Mouse (Mus musculus) forelimb bud, embryonic 11.5 days (tissue): ENCODE data around the gene Pax5.
"Not testable (repeated sequence)": the region's sequence is repeated elsewhere in the genome, so short reads cannot be mapped to it uniquely, and the experiment has no call there.

Experiments
- DNase-seq: peaks from one replicate; pipeline ENCODE4 v3.0.0-alpha.2; 2012; ENCODE audit warnings: low read depth, low spot score

The Pax5 gene

DNA sequence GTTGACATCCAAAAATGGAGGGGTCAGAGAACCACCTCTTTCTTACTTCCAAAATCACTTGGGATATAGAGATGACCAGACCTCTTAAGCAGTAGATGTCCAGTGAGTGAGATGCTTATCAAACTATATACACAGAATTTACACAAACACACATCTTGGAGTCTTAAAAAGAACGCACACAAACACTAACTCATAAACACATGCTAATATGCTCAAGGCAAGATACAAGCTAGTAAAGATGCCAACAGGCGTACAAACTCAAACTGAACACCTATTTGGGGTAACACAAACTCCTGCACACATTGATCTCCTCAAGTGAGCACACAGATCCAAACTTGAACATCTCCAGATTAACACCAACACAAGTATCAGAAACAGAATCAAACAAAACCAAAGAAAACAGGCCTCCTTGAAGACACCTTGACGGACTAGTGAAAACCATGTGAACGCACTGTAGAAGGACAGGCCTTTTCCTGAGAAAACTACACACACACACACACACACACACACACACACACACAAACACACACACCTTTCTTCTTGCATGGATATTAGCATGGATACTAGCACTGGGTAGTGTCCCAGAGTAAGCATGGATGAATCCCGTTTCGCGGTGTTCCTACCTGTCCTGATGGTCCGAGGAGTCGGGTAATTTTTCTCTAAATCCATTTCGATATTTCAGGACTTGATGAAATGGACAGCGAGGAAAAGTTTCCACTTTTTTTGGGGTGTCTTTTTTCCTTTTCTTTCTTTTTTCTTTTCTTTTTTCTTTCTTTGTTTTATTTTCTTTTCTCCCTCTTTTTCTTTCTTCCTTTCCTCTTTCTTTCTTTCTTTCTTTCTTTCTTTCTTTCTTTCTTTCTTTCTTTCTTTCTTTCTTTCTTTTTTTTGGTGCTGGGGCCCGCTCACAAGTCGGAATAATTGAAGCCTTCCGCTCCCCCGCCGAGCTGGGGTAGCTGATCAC lies at the start of gene Pax5:
Gene Pax5 (minus strand): TSS at position 748 of the 961 bp plus-strand sequence.
- no peak for DNase-seq

DNA sequence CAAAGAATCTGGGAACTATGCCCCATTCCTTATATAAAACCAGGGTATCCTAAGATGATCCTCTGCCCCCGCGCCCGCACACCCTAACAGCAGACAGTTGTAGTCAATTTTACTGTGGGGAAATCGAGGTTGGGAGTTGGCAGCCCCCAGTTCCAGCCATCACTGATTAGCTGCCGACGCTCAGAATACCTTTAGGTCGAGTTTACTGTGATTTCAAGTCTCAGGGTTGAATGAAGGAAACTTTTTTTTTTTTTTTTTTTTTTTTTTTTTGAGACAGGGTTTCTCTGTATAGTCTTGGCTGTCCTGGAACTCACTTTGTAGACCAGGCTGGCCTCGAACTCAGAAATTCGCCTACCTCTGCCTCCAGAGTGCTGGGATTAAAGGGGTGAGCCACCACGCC lies 46.8 kb upstream of the Pax5 start:
- DNase-seq = not testable (repeated sequence)

DNA sequence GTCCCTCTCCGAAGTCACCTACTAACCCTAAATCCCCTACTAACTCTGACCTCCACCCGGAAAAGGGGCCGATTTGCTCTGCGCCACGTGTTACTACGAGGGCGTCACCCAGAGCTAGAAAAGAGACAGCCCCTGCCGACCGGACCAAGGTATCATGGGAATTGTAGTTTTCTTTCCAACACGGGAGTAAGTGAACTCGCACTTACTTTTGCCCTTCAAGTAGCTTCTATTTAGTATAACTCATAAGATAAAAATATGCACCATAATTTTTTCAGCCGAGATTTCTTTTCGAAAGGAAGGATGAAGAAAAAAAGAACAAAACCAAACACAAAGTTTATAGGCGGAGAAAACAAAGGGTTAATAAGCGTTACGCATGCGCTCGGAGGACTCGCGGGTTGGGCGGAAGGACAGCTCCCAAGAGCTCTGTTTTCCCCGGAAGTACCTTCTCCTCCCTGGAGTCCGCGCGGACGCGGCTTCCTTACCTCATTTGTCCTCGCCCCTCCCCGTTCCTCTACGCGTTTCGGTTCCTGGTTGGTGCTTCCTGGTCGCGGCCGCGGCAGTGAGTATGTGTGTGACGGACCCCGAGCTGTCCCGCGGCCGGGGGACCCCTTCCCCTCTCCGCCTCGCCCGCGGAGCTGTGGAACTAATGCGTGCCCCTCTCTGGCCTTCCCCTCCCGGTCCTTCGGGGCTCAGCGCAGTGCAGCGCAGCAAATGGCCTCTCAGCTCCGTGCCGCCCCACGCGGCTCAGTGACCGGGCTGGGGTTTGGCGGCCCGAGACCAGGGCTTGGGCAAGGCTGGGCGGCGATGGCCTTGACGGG lies 46.1 kb upstream of the Pax5 start:
- DNase-seq = peak; percentile 95

DNA sequence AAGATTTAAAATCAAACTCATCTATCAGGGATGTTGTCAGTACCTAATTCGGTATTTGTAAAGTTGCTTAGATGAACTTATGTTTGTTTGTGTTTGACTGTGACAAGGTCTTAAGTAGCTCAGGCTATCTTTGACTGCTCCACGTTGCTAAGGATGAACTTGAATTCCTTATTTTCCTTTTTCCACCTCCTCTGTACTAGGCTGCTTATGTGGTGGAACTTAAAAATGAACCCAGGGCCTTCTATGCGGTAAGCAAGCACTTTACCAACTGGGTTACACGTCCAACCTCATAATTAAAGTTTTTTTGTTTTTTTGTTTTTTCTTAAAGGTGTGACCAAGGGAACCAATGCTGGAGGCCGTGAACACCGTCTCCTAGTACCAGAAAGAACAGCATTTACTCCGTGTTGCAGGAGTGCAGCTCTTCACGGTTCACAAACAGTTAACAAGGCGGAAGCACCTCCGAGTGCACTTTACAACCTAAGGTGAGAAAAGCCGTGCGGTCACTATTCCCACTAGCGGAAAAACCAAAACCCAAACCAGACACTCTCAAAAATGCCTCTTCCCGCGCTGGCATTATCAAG lies 45.4 kb upstream of the Pax5 start, which contains the start of gene Zcchc7:
Gene Zcchc7 (plus strand): TSS at position 325 of the 581 bp plus-strand sequence.
- DNase-seq = no peak

DNA sequence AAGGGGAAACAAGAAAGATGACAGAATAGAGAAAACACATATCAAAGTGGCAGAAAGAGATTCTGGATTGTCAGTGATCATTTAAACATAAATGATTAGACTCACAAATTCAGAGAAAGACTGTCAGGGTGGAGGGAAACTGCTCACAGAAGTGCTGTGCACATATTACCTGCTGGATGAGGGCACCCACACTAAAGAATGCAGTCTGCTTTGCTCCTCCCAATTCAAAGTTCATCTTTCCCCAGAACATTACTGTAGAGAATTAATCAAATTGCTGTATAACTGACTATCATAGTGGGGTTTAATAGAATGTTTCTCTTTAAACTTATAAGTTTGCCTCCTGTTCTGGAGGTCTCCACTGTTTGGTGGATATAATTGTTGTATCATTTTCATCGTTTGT lies 30.2 kb upstream of the Pax5 start:
- DNase-seq = no peak

DNA sequence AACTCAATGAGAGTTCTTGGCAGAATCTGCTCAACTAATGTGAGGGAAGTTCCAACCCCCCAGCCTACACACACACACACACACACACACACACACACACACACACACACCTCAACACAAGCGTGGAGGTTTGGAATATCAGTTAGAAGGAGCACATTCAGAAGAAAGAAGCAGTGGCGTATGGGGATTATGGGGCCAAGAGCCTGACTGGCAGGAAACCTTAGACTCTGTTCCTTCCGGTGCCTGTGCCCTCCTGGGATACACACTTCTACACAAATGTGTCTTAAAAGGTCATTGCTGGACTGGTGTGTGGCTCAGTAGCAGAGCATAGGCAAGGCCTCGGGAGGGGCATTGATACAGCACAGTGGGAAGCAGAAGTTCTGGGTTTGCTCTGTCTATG lies 10.9 kb upstream of the Pax5 start:
- no peak for DNase-seq

DNA sequence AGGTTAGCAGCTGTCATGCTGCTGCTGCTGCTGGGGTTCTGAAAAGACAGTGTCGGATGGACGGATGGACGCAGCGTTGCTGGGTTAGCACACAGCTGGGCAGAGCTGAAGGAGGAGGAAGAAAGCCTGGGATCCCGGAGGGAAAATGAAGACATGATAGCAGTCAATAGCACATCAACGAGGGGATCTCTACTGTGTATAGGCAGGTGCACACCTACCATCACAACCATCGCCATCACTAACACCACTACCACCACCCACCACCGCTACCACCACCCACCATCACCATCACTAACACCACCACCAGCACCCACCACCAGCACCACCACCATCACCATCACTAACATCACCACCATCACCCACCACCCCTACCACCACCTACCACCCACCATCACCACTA lies 9.8 kb upstream of the Pax5 start:
- no peak for DNase-seq

DNA sequence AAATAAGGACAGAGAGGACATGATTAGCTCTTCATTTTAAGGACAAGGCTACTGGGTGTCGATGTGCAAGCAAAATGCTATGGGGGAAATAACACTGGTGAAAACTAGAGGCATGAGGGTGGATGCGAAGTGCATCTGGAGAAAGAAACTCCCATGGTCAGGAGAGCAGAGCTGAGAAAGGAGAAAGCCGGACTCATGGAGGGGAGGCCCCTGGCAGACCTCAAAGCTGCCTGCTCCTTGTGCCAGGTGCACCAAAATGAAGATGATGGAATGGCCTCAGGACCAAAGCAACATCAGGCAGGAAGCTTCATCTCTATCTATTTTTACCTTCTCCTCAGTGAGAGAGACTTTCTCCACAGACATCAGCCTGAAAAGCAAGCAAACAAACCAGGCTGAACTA lies 7.4 kb upstream of the Pax5 start:
- DNase-seq = no peak

DNA sequence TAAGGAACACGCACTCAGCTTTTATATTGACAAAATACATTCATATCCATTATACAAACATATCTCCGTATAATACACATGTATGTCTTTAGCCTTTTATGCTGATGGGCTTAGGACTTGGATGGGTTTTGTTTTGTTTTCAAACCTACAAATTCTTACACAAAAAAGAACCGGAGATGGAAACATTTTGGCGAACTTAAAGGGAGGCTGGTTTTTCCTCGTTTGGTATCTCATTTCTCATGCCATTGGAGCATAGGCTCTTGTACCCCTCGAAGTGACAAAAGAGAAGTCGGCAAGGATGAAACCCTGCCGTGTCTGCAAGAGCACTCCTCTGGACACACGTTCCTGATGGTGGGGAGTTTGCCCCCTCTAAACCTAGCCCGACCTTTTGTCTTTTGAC lies 6.1 kb upstream of the Pax5 start:
- no peak for DNase-seq

DNA sequence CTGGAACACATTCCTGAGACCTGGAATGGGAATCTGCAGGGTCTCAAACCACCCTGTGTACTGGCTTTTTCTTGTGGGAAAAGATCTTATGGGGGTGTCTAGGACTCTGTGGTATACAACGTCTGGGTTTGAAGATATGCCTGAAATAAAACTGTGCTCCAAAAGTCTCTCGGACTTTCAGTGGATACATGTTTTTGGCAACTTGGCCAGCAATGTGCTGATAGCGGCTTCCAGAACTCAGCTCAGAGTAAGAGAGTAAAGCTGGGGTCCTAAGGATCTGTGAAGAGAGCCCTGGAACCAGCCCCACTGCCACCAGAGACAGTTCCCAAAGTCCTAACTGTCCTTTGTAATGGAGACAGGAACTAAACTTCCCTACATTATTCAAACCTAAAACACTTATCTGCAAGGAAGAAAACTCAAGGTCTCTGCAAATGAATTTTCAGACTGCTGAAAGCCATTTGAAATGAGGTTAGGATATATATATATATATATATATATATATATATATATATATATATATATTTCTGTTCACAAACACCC lies 5.4 kb upstream of the Pax5 start:
- no peak for DNase-seq

DNA sequence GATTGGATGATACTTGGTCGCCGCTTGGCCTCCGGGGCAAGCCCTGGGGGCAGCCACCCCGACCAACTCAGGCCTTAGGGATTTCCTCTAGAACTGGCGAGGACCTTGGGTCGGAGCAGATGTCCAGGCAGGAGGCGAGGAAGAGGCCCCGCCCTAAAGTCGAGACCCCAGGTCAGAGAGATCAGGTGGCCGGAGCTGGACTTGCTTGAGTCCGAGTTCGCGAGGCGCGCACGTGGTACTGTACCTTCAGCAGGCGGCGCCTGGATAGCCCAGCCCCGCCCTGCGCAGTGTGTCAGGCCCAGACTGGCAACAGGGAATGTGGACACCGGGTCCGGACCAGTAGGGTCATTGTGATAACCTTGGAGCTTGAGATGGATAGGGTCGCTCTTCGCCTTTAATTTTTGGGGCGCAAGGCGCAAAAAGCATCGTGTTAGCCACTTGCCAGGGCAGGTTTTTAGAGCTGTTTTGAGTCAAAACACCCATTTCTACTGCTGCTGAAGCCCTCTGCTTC lies 3.9 kb upstream of the Pax5 start:
- DNase-seq = no peak

DNA sequence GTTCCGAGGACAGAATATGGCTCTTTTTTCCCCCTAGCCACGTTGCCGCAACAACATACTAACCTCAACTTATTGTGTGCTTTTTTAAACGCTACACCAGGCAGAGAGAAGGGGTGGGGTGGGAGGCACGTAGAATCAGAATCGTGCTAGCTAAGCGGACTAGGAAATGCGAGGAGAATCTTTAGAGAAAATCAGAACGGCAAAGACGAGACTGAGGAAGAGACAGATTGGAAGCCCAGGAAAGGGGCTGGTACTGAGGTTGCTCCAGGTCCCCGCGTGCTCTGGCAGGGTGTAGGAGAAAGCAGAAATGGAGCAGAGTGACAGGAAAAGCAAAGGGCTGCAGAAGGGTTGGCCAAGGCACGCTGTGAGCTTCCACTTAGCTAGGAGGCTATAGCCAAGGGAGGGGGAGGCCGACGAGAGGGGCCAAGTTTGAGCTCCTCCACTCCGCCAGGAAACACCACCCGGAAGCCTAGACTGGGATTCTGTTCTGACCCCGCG lies 3.3 kb upstream of the Pax5 start:
- DNase-seq = no peak

DNA sequence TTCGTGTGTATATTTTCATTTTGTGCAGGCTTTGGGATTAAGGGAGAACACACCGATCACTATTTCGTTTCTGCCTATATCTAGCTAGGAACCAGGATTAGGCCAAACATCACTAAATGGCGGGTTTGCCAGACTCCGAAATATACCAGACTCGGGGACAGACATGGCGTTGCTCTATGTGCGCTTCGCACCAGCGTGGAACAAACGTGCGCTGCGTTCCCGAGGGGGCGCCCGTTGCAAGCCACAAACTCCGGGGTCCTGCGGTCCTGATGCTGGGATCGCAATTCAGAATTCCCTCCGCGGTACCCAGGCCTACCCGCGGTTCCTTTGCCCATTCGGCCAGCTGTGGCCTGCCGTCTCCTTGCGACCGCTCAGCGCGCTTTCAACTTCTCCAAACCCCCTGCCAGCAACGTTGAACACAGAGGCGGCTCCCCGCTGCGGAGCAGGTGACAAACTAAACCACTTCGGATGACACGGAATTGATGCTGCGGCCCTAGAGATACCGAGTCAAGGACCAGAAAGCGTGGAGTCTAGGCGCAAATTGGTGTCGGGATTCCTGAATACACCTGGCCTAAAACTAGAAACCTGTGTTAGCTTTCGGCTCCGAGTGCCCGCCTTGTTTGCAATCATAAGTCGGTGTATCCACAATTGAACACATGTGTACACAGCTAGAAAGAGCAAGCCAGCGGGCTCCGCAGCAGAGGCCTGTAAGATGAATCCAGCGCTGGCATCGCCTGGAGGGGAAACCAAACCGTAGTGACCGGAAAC lies 2.7 kb upstream of the Pax5 start:
- DNase-seq = no peak

DNA sequence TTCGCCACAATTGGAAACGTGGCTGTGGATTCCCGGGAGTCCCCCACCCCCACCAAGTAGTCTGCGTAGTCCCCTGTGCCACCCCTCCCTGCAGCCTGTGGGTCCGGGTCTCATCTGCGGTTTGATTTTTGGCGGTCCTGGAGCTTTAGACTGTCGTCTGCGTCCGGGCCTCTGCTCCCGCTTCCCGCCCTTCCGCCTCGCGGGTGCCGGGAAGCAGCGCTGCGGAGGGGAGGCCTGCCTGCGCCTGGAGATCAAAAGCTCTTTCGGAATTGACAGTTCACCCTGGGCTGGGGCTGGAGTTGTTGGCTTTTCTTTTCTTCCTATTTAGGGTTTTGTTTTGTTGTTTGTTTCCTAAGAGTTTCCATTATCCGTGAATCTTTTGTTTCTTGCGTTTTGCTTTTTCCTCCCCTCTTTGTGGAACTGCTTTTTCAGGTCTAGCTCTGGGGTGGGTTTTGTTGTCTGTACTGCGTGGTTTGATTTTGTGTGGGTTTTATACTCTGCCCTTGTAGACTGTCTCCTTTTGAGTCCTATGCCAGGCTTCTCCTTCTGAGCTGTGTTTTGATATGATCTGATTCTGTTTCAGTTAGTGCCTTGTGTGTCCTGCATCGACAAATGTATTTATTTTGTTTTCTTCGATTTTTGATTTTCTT lies 1.9 kb upstream of the Pax5 start:
- DNase-seq = no peak

DNA sequence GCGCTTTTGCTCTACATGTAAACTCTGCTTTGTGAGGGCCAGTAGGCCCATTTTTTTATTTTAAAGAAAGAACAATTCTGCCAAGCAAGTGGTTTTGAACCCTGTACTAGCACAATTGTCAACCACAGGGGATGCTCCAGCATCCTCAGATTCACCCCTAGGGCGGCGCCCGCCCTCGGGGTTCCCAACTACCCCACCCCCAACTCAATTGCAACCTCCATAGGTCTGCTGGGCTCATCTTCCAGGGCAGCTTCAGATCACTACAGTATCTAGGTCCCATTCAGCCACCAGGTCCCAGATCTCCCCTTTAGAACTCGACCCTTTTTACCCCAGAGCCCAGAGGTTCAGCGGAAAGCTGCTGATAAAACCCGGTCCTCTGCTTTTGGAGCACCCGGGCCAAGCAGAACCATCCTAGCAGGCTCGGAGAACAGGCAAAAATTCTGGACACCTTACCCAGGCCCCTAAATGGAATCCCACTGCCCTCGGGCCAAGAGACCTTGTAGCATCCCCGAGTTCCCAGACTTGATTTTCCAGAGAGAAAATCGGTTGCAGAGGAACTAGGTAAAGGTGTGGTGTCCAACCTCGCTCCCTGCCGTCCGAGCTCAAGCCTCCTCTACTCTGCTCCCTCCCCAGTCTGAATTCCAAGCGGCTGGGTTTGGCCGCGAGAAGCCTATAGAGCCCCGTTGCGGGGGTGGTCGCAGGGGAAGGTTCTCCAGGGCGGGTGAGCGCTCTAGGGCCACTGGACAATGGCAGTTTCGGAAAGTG lies 1.0 kb upstream of the Pax5 start:
- no peak for DNase-seq

DNA sequence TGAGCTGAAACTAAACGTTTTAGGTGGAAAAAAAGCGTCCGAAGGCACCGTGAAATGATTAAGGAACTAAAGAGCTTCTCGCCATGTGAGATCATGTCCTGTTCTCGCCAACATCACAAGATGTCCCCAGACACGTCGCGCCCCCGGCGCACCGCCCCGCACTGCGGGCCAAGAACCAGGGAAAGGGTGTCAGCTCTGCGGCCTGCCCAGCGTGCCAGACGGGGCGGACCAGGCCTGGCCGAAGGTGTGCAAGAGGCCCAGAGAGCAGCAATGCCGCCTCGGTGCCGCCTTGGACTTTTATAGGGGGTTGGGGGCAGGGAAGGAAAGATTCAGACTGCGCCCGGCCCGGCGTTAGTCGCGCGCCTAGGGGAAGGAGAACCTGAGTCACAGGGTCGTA lies 412 bp upstream of the Pax5 start:
- DNase-seq = no peak

DNA sequence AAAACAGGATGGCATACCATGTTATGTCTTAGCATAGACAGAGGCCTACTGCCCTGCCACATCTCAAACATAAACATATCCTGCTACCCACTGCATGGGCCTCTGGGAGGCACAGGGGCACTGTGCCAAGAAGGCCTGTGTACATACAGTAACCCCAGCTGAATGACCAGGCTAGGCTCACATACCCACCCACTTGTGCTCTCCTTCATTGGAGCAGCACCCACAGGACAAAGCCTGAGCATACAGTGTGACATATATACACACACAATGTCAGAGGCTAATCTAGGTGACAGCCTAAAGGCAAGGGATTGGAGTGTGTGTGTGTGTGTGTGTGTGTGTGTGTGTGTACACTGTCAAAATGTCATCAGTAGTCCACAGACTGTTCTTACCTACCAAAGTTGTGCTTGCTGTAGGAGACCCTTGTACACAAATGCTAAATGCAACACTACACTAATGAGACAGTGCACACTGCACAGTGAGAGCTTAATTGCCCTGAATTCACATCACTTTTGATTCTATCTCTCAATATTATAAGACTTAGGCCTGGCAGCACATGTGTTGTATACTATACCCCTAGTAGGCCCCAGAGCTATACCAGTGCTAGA lies 1.1 kb downstream of the Pax5 start:
- no peak for DNase-seq

DNA sequence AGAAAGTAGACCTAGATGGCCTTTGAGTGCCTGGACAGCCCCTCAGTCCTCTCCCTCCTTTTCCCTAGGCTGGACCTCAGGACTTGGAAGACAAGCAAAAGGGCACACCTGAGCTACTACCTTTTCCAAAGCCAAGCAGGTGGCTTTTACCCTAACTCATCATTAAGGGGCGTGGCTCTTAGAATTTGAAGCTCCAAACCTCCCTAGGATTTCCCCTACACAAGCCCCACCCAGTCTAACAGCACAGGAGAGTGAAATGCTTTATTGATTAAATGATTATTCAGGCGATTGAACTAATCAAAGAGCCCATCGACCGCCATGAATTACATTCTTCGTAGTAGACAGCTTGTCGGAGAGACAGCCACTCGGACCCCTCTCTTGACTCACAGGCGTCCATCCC lies 2.0 kb downstream of the Pax5 start:
- DNase-seq = no peak

DNA sequence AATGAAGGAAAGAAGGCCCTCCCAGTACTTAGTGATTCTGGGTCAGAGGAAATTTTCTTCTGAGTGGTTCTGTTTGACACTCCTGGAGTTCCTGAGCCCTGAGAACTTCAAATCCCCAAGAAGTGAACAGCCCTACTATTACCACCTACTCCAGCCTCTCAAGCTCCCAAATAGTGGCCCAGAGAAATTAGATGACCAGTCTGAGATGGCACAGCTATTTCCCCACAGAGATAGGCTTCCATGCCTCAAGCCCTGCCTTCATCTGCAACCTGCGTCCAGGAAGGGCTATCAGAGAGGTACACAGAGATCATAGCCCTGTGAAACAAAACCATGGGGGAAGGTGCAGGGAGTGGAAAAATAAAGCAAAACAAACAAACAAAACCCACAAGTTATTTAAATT lies 3.4 kb downstream of the Pax5 start:
- DNase-seq = no peak
